Mouse (Mus musculus) intestine, embryonic 16.5 days (tissue): ENCODE measurements around the gene Ermn. TPM values are rescaled to one million over a fixed set of nuclear protein-coding genes. Genes with fewer than 3 reads are reported as not detected.

Experiments used
- ATAC-seq: fragments of 200-750 bp; cut with Nextera tagmentation; 2 replicates; pipeline ENCODE4 v1.8.0; 2017; ENCODE audit warnings: moderate TSS enrichment, moderate library complexity
- H3K27ac ChIP-seq: fragments of 300-500 bp; sonication (generic); 2 replicates; pipeline ENCODE4 v1.5.1; 2014; ENCODE audit warnings: mild to moderate bottlenecking, low read length
- H3K27me3 ChIP-seq: fragments of 300-500 bp; sonication (generic); replicated peaks from 2 replicates; pipeline ENCODE4 v1.6.1; 2014; ENCODE audit warnings: low read length, control low read depth, mixed read lengths; ENCODE audit not compliant: control insufficient read depth, insufficient read depth
- H3K36me3 ChIP-seq: fragments of 300-500 bp; sonication (generic); 2 replicates; pipeline ENCODE4 v1.6.1; 2014; ENCODE audit warnings: low read length, control low read depth; ENCODE audit not compliant: control insufficient read depth, insufficient read depth
- H3K4me1 ChIP-seq: fragments of 300-500 bp; sonication (generic); 2 replicates; pipeline ENCODE4 v1.6.1; 2014; ENCODE audit warnings: low read length, control low read depth, mixed read lengths; ENCODE audit not compliant: control insufficient read depth, insufficient read depth
- H3K4me2 ChIP-seq: fragments of 300-500 bp; sonication (generic); 2 replicates; pipeline ENCODE4 v1.6.1; 2014; ENCODE audit warnings: low read depth, low read length, control low read depth
- H3K4me3 ChIP-seq: fragments of 300-500 bp; sonication (generic); 2 replicates; pipeline ENCODE4 v1.5.1; 2014; ENCODE audit warnings: mild to moderate bottlenecking, low read length
- H3K9ac ChIP-seq: fragments of 300-500 bp; sonication (generic); 2 replicates; pipeline ENCODE4 v1.6.1; 2014; ENCODE audit warnings: low read depth, low read length
- H3K9me3 ChIP-seq: fragments of 300-500 bp; sonication (generic); 2 replicates; pipeline ENCODE4 v1.6.1; 2016; ENCODE audit warnings: low read length, control low read depth; ENCODE audit not compliant: control insufficient read depth
- WGBS: fragments of 180-500 bp; shearing (Covaris S2); extraction: QIAGEN DNeasy Blood & Tissue Kit; methylation state at CpG from one replicate; pipeline ENCODE4 v1.1.7; 2014; 5-methylcytosine and 5-hydroxymethylcytosine counted together
- polyA plus RNA-seq: library from polyadenylated mRNA; unstranded; fragments of >200 nt; fragmentation: Nextera tagmentation; extraction: Ambion mirVana; gene quantifications from 2 replicates; pipeline ENCODE4 v1.2.1, GENCODE M21; 2015

Gene Ermn
- polyA plus RNA-seq: 0.06 TPM in 1 of 2 replicates, not detected in the other

DNA sequence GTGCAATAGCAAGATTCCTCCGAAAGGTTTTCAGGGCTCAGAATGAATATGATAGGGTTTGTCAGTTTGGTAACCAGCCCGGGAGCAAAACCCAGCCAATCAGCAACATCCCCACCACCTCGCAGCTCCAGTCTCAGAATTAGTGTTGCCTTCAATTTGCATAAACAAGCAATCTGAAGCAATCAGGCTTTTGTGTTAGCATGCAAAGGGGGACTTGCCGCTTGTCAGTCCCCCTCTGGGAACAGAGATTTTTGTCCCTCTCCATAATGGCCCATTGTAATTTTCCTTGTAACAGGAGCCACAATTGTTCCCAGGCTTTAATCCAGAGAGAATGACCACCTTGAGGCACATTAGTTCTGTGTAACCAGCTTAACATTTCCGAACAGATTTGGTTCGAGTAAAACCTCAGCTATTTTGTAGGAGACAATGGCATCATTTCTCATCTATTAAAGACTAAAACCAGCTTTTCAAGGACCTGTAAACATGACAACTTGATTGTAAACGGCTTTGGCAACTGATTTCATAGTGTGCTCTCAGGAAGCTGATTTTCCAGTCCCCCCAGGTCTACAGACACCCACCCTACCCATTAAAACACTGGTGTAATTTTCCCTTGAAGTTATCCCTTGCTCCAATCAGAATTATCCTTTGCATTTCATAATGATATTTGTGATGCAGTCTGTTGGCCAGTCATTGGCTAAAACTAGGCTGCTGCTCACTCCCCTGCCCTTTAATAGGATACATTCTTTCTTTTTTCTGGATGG, at the start of gene Ermn:
Ermn (minus strand) TSS at position 44 of the 761 bp plus-strand sequence.
- Histone ChIP-seq H3K9ac (no peak within 1 kb of the TSS), H3K36me3 (no peaks in the 10 kb centered on the region), H3K9me3 (no peaks in the 10 kb centered on the region), H3K27me3 (no peaks in the 10 kb centered on the region), H3K4me1 (no peaks in the 10 kb centered on the region), H3K4me3 (no peak within 1 kb of the TSS), H3K4me2 (no peak within 1 kb of the TSS), H3K27ac (no peak within 1 kb of the TSS)
- WGBS: 38% methylated on average over 7 of the region's 7 CpGs
- no peak for ATAC-seq

DNA sequence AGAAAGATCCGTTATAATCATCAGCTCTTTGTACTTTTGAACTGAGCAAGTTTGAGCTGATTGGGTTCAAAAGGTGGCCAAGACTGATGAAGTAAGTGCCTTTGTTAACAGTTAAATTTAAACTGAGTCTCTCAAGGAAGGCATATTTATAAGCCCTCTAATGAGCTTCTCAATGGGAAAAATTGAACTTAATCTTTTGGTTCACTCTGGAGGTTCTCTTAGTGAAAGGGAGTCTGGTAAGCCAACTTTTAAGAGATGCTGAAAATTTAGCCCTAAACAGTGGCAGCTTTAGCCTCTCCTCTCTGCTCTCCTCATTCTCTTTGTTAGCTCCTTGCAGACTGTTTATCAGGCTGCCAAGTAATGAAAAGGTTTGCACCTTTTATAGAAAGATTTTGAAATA, 42.2 kb upstream of the Ermn start:
- H3K4me1 ChIP-seq: no peaks in the 10 kb centered on the region
- H3K4me3 ChIP-seq: no peak overlapping the region
- no peaks in the 10 kb centered on the region for H3K36me3 ChIP-seq
- ATAC-seq: no peak
- no peaks in the 10 kb centered on the region for H3K9me3 ChIP-seq
- 81% methylated on average over 1 of the region's 1 CpGs for WGBS
- H3K4me2 ChIP-seq: no peak overlapping the region
- no peaks in the 10 kb centered on the region for H3K27me3 ChIP-seq
- H3K27ac ChIP-seq: no peak overlapping the region
- no peak overlapping the region for H3K9ac ChIP-seq

DNA sequence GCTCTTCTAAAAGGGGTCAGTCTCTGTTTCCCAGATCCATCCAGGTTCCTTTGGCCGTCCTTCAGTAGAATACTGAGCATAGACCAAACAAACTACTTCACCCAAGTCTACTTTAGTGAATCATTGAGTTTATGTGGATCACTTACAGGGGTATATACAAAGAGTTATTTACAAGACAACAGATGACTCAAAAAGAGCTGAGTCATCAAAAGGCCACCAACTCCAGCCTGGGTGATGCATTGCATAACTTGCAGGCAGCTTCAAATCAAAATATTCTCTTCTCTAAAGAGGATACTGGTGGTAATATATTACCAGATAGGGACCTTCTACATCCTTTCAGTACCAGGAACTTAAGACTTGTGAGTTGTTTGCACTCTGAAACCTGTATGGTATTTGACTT, 33.8 kb upstream of the Ermn start:
- no peak overlapping the region for H3K9ac ChIP-seq
- 81% methylated on average over 1 of the region's 1 CpGs for WGBS
- H3K4me1 ChIP-seq: no peaks in the 10 kb centered on the region
- H3K4me2 ChIP-seq: no peak overlapping the region
- no peaks in the 10 kb centered on the region for H3K36me3 ChIP-seq
- no peaks in the 10 kb centered on the region for H3K27me3 ChIP-seq
- no peaks in the 10 kb centered on the region for H3K9me3 ChIP-seq
- no peak for ATAC-seq
- no peak overlapping the region for H3K4me3 ChIP-seq
- H3K27ac ChIP-seq: no peak overlapping the region

GRCm38 (mm10) chr2:58079849-58080248, 27.2 kb upstream of the Ermn start:
- Histone ChIP-seq H3K27me3 (no peaks in the 10 kb centered on the region), H3K27ac (no peak overlapping the region), H3K4me2 (no peak overlapping the region), H3K4me3 (no peak overlapping the region), H3K9ac (no peak overlapping the region), H3K36me3 (no peaks in the 10 kb centered on the region), H3K4me1 (no peaks in the 10 kb centered on the region), H3K9me3 (no peaks in the 10 kb centered on the region)
- WGBS: 64% methylated on average over 1 of the region's 1 CpGs
- no peak for ATAC-seq

DNA sequence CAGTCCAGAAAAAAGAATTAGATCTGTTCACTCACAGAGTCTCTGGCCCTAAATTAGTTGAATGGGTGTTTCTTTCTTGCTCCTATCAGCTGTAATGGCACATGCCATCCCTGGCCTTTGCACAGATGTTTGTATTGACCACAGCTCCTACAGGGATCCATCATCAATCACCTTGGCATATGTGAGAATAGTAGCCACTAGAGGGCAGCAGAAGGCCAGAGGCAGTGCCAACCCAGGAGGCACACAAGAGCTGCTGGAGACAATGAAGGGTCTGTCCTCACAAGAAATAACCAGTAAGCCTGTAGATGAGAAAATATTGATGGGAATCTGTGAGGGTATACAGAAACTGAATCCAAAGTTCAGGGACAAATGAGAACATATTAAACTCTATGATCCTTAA, 2.7 kb upstream of the Ermn start:
- Histone ChIP-seq H3K4me2 (no peak overlapping the region), H3K9me3 (no peaks in the 10 kb centered on the region), H3K4me1 (no peaks in the 10 kb centered on the region), H3K36me3 (no peaks in the 10 kb centered on the region), H3K4me3 (no peak overlapping the region), H3K27ac (no peak overlapping the region), H3K9ac (no peak overlapping the region), H3K27me3 (no peaks in the 10 kb centered on the region)
- no peak for ATAC-seq

GRCm38 (mm10) chr2:58041867-58042266, 10.8 kb downstream of the Ermn start:
- no peaks in the 10 kb centered on the region for H3K36me3 ChIP-seq
- no peak for ATAC-seq
- H3K27ac ChIP-seq: no peak overlapping the region
- 59% methylated on average over 7 of the region's 7 CpGs for WGBS
- no peaks in the 10 kb centered on the region for H3K4me1 ChIP-seq
- H3K9me3 ChIP-seq: no peaks in the 10 kb centered on the region
- H3K4me2 ChIP-seq: no peak overlapping the region
- no peak overlapping the region for H3K9ac ChIP-seq
- H3K4me3 ChIP-seq: no peak overlapping the region
- H3K27me3 ChIP-seq: no peaks in the 10 kb centered on the region

DNA sequence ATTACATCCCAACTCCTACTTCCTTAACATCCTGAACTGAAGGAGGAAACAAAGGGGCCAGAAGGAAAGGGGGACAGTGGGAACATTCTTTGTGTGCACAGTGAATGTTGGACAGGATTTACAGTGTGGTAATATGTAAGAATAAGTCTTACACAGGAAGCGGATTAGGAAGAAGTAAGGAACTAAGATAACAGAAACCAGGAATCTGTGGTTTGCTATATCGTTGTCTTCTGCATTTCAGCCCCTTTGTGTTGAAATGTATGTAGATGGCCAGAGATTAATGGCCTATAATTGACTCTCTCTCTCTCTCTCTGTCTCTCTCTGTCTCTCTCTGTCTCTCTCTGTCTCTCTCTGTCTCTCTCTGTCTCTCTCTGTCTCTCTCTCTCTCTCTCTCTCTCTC, 15.7 kb downstream of the Ermn start:
- no peak overlapping the region for H3K27ac ChIP-seq
- no peaks in the 10 kb centered on the region for H3K4me1 ChIP-seq
- no peak for ATAC-seq
- 88% methylated on average over 2 of the region's 2 CpGs for WGBS
- H3K9me3 ChIP-seq: no peaks in the 10 kb centered on the region
- H3K4me2 ChIP-seq: no peak overlapping the region
- no peaks in the 10 kb centered on the region for H3K27me3 ChIP-seq
- no peak overlapping the region for H3K9ac ChIP-seq
- H3K36me3 ChIP-seq: no peaks in the 10 kb centered on the region
- no peak overlapping the region for H3K4me3 ChIP-seq

DNA sequence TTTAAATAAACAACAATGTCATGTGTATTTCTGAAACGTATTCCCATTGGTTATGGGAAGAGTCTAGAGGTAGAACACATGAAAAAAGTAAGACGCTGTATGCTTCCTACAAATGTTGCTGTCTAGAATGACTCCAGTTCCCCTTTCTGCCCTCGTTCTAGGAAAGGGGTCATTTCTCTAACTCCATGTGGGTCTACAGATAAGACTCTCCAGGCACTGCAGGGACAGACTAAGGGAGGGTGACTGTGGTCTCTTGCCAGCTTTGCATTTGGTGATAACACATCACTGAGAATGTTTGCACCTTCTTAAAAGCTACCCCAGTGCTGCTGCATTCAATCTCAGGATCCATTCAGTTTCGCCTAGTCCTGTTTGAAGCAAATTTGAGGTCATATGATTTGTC, 17.0 kb downstream of the Ermn start:
- ATAC-seq: no peak
- H3K4me2 ChIP-seq: no peak overlapping the region
- H3K4me3 ChIP-seq: no peak overlapping the region
- no peaks in the 10 kb centered on the region for H3K4me1 ChIP-seq
- no peaks in the 10 kb centered on the region for H3K27me3 ChIP-seq
- H3K9ac ChIP-seq: no peak overlapping the region
- no peak overlapping the region for H3K27ac ChIP-seq
- WGBS: 84% methylated on average over 4 of the region's 4 CpGs
- no peaks in the 10 kb centered on the region for H3K36me3 ChIP-seq
- H3K9me3 ChIP-seq: no peaks in the 10 kb centered on the region

GRCm38 (mm10) chr2:58031431-58031830, 21.2 kb downstream of the Ermn start:
- H3K9ac ChIP-seq: no peak overlapping the region
- H3K27me3 ChIP-seq: no peaks in the 10 kb centered on the region
- no peaks in the 10 kb centered on the region for H3K36me3 ChIP-seq
- 74% methylated on average over 3 of the region's 3 CpGs for WGBS
- no peak for ATAC-seq
- H3K4me1 ChIP-seq: no peaks in the 10 kb centered on the region
- no peak overlapping the region for H3K4me3 ChIP-seq
- H3K9me3 ChIP-seq: no peaks in the 10 kb centered on the region
- H3K27ac ChIP-seq: no peak overlapping the region
- no peak overlapping the region for H3K4me2 ChIP-seq

DNA sequence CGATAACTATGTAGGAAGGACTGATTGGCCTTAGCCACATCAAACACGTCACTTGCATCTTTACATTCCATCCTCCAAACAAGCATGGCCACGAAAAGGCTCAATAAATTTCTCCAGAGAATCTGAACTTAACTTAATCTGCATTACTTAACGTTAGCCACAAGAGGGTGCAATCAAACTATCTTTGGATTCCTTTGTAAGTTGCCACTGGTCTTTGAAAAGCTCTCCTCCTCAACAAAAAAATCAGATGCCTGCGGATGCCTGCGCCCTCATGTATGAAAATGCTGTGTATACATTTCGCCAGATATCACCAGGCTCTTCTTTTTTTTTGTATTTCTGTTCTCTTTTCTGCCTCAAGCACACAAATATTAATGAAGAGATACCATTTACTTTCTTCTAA, 23.3 kb downstream of the Ermn start:
- Histone ChIP-seq H3K36me3 (no peaks in the 10 kb centered on the region), H3K27ac (no peak overlapping the region), H3K27me3 (no peaks in the 10 kb centered on the region), H3K4me2 (no peak overlapping the region), H3K9me3 (no peaks in the 10 kb centered on the region), H3K4me3 (no peak overlapping the region), H3K9ac (no peak overlapping the region), H3K4me1 (no peaks in the 10 kb centered on the region)
- ATAC-seq: no peak
- WGBS: 25% methylated on average over 7 of the region's 7 CpGs
